Mouse (Mus musculus): ENCODE results near the gene Bckdhb. TPM values are rescaled to one million over a fixed set of nuclear protein-coding genes. Genes with fewer than 3 reads are reported as not detected.

Bckdhb gene
- total RNA-seq, 1 experiment, result 30.7 TPM

- DNase-seq (ENCODE audit: low read depth, low spot score), result no peak
- Histone ChIP-seq H3K4me1 (ENCODE audit: control insufficient read depth in 2 of 2, insufficient read depth in 2 of 2, low read length in 2 of 2, poor library complexity in 1 of 2) (no peaks in the 10 kb centered on the region), H3K4me3 (ENCODE audit: insufficient read depth in 1 of 2, low read depth in 1 of 2, low read length in 2 of 2, poor library complexity in 1 of 2, severe bottlenecking in 1 of 2) (no peak overlapping the region), H3K36me3 (ENCODE audit: control insufficient read depth, insufficient read depth, low read length, poor library complexity, severe bottlenecking) (no peaks in the 10 kb centered on the region), H3K9me3 (ENCODE audit: control insufficient read depth, insufficient read depth, low read depth, low read length) (no peaks in the 10 kb centered on the region), H3K9ac (ENCODE audit: insufficient read depth, low read depth, low read length, poor library complexity, severe bottlenecking) (no peak overlapping the region), H3K27ac (ENCODE audit: insufficient read depth, low read depth, low read length, poor library complexity, severe bottlenecking) (no peak overlapping the region)
- in situ Hi-C loops (cut with MboI; ENCODE audit: low sequenced_read_pairs in 2 of 2, unreplicated experiment in 2 of 2), result no loop called here
- TF ChIP-seq ZC3H11A (IDR thresholded peaks at IDR 0.05; ENCODE audit: borderline replicate concordance, low read depth, low read length), result no peak
- TF ChIP-seq CHD2 (IDR thresholded peaks at IDR 0.05; ENCODE audit: low read depth, low read length), result no peak
- no peak for TF ChIP-seq ZNF384 (IDR thresholded peaks at IDR 0.05; ENCODE audit: low read depth, low read length)
- TF ChIP-seq HCFC1 (IDR thresholded peaks at IDR 0.05; ENCODE audit: borderline replicate concordance, insufficient read depth, low read length), result no peak
- no peak for TF ChIP-seq MAFK (IDR thresholded peaks at IDR 0.05; ENCODE audit: insufficient read depth, low read depth, low read length)
Observed at GRCm38 (mm10) chr9:84036046-84036445, 111.1 kb downstream of the Bckdhb start.

- DNase-seq (ENCODE audit: low read depth, low spot score), result no peak
- in situ Hi-C loops (cut with MboI; ENCODE audit: low sequenced_read_pairs in 2 of 2, unreplicated experiment in 2 of 2), result no loop called here
Observed at GRCm38 (mm10) chr9:84037224-84037623, 112.3 kb downstream of the Bckdhb start.

GRCm38 (mm10) chr9:84038946-84039345, 114.0 kb downstream of the Bckdhb start:
- Histone ChIP-seq H3K9me3 (ENCODE audit: control insufficient read depth, insufficient read depth, low read depth, low read length) (no peaks in the 10 kb centered on the region), H3K9ac (ENCODE audit: insufficient read depth, low read depth, low read length, poor library complexity, severe bottlenecking) (no peak overlapping the region), H3K4me1 (ENCODE audit: control insufficient read depth in 2 of 2, insufficient read depth in 2 of 2, low read length in 2 of 2, poor library complexity in 1 of 2) (no peaks in the 10 kb centered on the region), H3K36me3 (ENCODE audit: control insufficient read depth, insufficient read depth, low read length, poor library complexity, severe bottlenecking) (no peaks in the 10 kb centered on the region), H3K27ac (ENCODE audit: insufficient read depth, low read depth, low read length, poor library complexity, severe bottlenecking) (no peak overlapping the region), H3K4me3 (ENCODE audit: insufficient read depth in 1 of 2, low read depth in 1 of 2, low read length in 2 of 2, poor library complexity in 1 of 2, severe bottlenecking in 1 of 2) (no peak overlapping the region)
- no peak for DNase-seq (ENCODE audit: low read depth, low spot score)
- in situ Hi-C loops (cut with MboI; ENCODE audit: low sequenced_read_pairs in 2 of 2, unreplicated experiment in 2 of 2), result no loop called here
- TF ChIP-seq HCFC1 (IDR thresholded peaks at IDR 0.05; ENCODE audit: borderline replicate concordance, insufficient read depth, low read length) (no peak), CHD2 (IDR thresholded peaks at IDR 0.05; ENCODE audit: low read depth, low read length) (no peak), ZC3H11A (IDR thresholded peaks at IDR 0.05; ENCODE audit: borderline replicate concordance, low read depth, low read length) (no peak), MAFK (IDR thresholded peaks at IDR 0.05; ENCODE audit: insufficient read depth, low read depth, low read length) (no peak), ZNF384 (IDR thresholded peaks at IDR 0.05; ENCODE audit: low read depth, low read length) (no peak)

More at GRCm38 (mm10) chr9:84037224-84037623, 112.3 kb downstream of the Bckdhb start:
- H3K4me1 ChIP-seq (ENCODE audit: control insufficient read depth in 2 of 2, insufficient read depth in 2 of 2, low read length in 2 of 2, poor library complexity in 1 of 2), result no peaks in the 10 kb centered on the region
- H3K27ac ChIP-seq (ENCODE audit: insufficient read depth, low read depth, low read length, poor library complexity, severe bottlenecking), result no peak overlapping the region
- no peaks in the 10 kb centered on the region for H3K36me3 ChIP-seq (ENCODE audit: control insufficient read depth, insufficient read depth, low read length, poor library complexity, severe bottlenecking)
- H3K9ac ChIP-seq (ENCODE audit: insufficient read depth, low read depth, low read length, poor library complexity, severe bottlenecking), result no peak overlapping the region
- H3K9me3 ChIP-seq (ENCODE audit: control insufficient read depth, insufficient read depth, low read depth, low read length), result no peaks in the 10 kb centered on the region
- TF ChIP-seq MAFK (IDR thresholded peaks at IDR 0.05; ENCODE audit: insufficient read depth, low read depth, low read length) (no peak), HCFC1 (IDR thresholded peaks at IDR 0.05; ENCODE audit: borderline replicate concordance, insufficient read depth, low read length) (no peak), ZNF384 (IDR thresholded peaks at IDR 0.05; ENCODE audit: low read depth, low read length) (no peak), CHD2 (IDR thresholded peaks at IDR 0.05; ENCODE audit: low read depth, low read length) (no peak), ZC3H11A (IDR thresholded peaks at IDR 0.05; ENCODE audit: borderline replicate concordance, low read depth, low read length) (no peak)
- no peak overlapping the region for H3K4me3 ChIP-seq (ENCODE audit: insufficient read depth in 1 of 2, low read depth in 1 of 2, low read length in 2 of 2, poor library complexity in 1 of 2, severe bottlenecking in 1 of 2)

- in situ Hi-C loops (cut with MboI; ENCODE audit: low sequenced_read_pairs in 2 of 2, unreplicated experiment in 2 of 2), result no loop called here
- Histone ChIP-seq H3K9me3 (ENCODE audit: control insufficient read depth, insufficient read depth, low read depth, low read length) (no peaks in the 10 kb centered on the region), H3K4me1 (ENCODE audit: control insufficient read depth in 2 of 2, insufficient read depth in 2 of 2, low read length in 2 of 2, poor library complexity in 1 of 2) (no peaks in the 10 kb centered on the region), H3K4me3 (ENCODE audit: insufficient read depth in 1 of 2, low read depth in 1 of 2, low read length in 2 of 2, poor library complexity in 1 of 2, severe bottlenecking in 1 of 2) (no peak overlapping the region), H3K27ac (ENCODE audit: insufficient read depth, low read depth, low read length, poor library complexity, severe bottlenecking) (no peak overlapping the region), H3K9ac (ENCODE audit: insufficient read depth, low read depth, low read length, poor library complexity, severe bottlenecking) (no peak overlapping the region), H3K36me3 (ENCODE audit: control insufficient read depth, insufficient read depth, low read length, poor library complexity, severe bottlenecking) (no peaks in the 10 kb centered on the region)
- no peak for TF ChIP-seq CHD2 (IDR thresholded peaks at IDR 0.05; ENCODE audit: low read depth, low read length)
- TF ChIP-seq ZNF384 (IDR thresholded peaks at IDR 0.05; ENCODE audit: low read depth, low read length), result no peak
- no peak for TF ChIP-seq ZC3H11A (IDR thresholded peaks at IDR 0.05; ENCODE audit: borderline replicate concordance, low read depth, low read length)
- no peak for TF ChIP-seq HCFC1 (IDR thresholded peaks at IDR 0.05; ENCODE audit: borderline replicate concordance, insufficient read depth, low read length)
- no peak for TF ChIP-seq MAFK (IDR thresholded peaks at IDR 0.05; ENCODE audit: insufficient read depth, low read depth, low read length)
- DNase-seq (ENCODE audit: low read depth, low spot score), result no peak
Observed at GRCm38 (mm10) chr9:84040376-84040775, 115.4 kb downstream of the Bckdhb start.

Measured in ES-E14 (cell line).